Mouse (Mus musculus) MEL (cell line): ENCODE measurements around the gene Stx5a.
A peak's percentile ranks its signal among the peaks of the same experiment; 100 is the strongest.
"Not testable (repeated sequence)": the region's sequence is repeated elsewhere in the genome, so short reads cannot be mapped to it uniquely, and the experiment has no call there.

Experiments
- BHLHE40 ChIP-seq: IDR thresholded peaks from 2 replicates; pipeline ENCODE4 v1.6.1; 2012; ENCODE audit warnings: low read depth, mild to moderate bottlenecking, inconsistent platforms, low read length, improper control_type of control experiment, borderline replicate concordance
- CTCF ChIP-seq, 3 experiments: IDR thresholded peaks in 2 of 3; conservative IDR thresholded peaks in 1 of 3; 2 replicates each; pipeline ENCODE4 v1.5.1; 2011 to 2012; ENCODE audit warnings: low read length in 3 of 3, low read depth in 2 of 3, mild to moderate bottlenecking in 2 of 3, improper control_type of control experiment in 1 of 3, inconsistent platforms in 1 of 3, mixed read lengths in 1 of 3, moderate library complexity in 1 of 3; ENCODE audit not compliant: control insufficient read depth in 1 of 3, insufficient read depth in 1 of 3, poor library complexity in 1 of 3, severe bottlenecking in 1 of 3
- EP300 ChIP-seq, 2 experiments: IDR thresholded peaks; 2 replicates each; pipeline ENCODE4 v1.6.1; 2011; ENCODE audit warnings: improper control_type of control experiment in 2 of 2, low read length in 2 of 2, low read depth in 1 of 2, mild to moderate bottlenecking in 1 of 2
- GABPA ChIP-seq: IDR thresholded peaks from 2 replicates; pipeline ENCODE4 v1.6.1; 2012; ENCODE audit warnings: low read depth, mild to moderate bottlenecking, inconsistent platforms, low read length, improper control_type of control experiment, moderate library complexity
- POLR2A ChIP-seq, 2 experiments: IDR thresholded peaks; 2 replicates each; pipeline ENCODE4 v1.6.1; 2011 to 2012; ENCODE audit warnings: low read length in 2 of 2, mild to moderate bottlenecking in 2 of 2, control low read depth in 1 of 2, improper control_type of control experiment in 1 of 2, low read depth in 1 of 2, moderate library complexity in 1 of 2; ENCODE audit not compliant: control insufficient read depth in 1 of 2, insufficient read depth in 1 of 2, poor library complexity in 1 of 2
- POLR2AphosphoS2 ChIP-seq: IDR thresholded peaks from 2 replicates; pipeline ENCODE4 v1.6.1; 2011; ENCODE audit warnings: low read length, improper control_type of control experiment
- RAD21 ChIP-seq: IDR thresholded peaks from 2 replicates; pipeline ENCODE4 v1.6.1; 2011; ENCODE audit warnings: mild to moderate bottlenecking, low read depth, low read length, improper control_type of control experiment
- USF2 ChIP-seq, 2 experiments: IDR thresholded peaks; 2 replicates each; pipeline ENCODE4 v1.6.1; 2011 to 2012; ENCODE audit warnings: improper control_type of control experiment in 2 of 2, low read length in 2 of 2, borderline replicate concordance in 1 of 2, inconsistent platforms in 1 of 2, low read depth in 1 of 2, mild to moderate bottlenecking in 1 of 2; ENCODE audit not compliant: insufficient read depth in 1 of 2
- ZC3H11A ChIP-seq: IDR thresholded peaks from 2 replicates; pipeline ENCODE4 v1.6.1; 2012; ENCODE audit warnings: low read depth, mild to moderate bottlenecking, inconsistent platforms, low read length, improper control_type of control experiment
- ZKSCAN1 ChIP-seq: IDR thresholded peaks from 2 replicates; pipeline ENCODE4 v1.6.1; 2012; ENCODE audit warnings: low read depth, mild to moderate bottlenecking, inconsistent platforms, low read length, improper control_type of control experiment, moderate library complexity
- ZMIZ1 ChIP-seq: IDR thresholded peaks from 2 replicates; pipeline ENCODE4 v1.6.1; 2012; ENCODE audit warnings: low read depth, mild to moderate bottlenecking, inconsistent platforms, low read length, improper control_type of control experiment, moderate library complexity

DNA sequence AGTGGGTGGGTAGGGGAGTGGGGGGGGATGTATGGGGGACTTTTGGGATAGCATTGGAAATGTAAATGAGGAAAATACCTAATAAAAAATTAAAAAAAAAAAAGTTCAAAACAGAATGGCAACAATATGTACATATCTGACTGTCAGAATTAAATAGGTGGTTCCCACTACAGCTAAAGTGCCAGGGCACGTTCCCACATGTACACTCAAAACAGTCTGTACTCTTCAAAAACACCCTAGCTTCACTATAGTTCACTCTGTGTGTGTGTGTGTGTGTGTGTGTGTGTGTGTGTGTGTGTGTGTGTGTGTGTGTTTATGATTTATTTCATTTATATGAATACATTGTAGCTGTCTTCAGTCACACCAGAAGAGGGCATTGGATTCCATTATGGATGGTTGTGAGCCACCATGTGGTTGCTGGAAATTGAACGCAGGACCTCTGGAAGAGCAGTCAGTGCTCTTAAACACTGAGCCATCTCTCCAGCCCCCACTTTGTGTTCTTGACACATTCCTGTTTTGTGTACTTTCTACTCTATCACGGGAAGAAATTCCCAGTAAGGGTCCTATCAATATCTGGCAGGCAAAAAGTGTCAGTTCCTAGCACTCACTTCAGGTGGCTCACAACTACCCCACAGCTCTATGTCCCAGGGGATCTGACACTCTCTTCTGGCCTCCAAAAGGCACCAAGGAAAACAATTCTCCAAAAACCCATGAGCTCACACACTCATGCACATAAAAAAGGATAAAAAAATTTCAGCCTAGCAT is 12.7 kb upstream of the Stx5a start:
- peak; percentile 72; the same call in 1 of the 2 replicates for TF ChIP-seq ZMIZ1
- peak in 1 of 2 experiments; percentile 57; a peak in 2 of 4 replicates for TF ChIP-seq POLR2A (IDR thresholded peaks at IDR 0.05; ENCODE audit: control insufficient read depth in 1 of 2, insufficient read depth in 1 of 2, low read depth in 1 of 2, low read length in 2 of 2, poor library complexity in 1 of 2)
- not testable (repeated sequence) for TF ChIP-seq EP300 (IDR thresholded peaks at IDR 0.05; ENCODE audit: low read depth in 1 of 2, low read length in 2 of 2); GABPA; USF2 (IDR thresholded peaks at IDR 0.05; ENCODE audit: borderline replicate concordance in 1 of 2, insufficient read depth in 1 of 2, low read depth in 1 of 2, low read length in 2 of 2); ZC3H11A; CTCF (IDR thresholded peaks at IDR 0.05 in 2 of 3, conservative IDR thresholded peaks at IDR 0.05 in 1 of 3; ENCODE audit: control insufficient read depth in 1 of 3, insufficient read depth in 1 of 3, low read depth in 2 of 3, low read length in 3 of 3, poor library complexity in 1 of 3, severe bottlenecking in 1 of 3); RAD21; ZKSCAN1
- 0 out of 2 replicates have a peak, but pooled peaks have one; percentile 9 for TF ChIP-seq BHLHE40
- TF ChIP-seq POLR2AphosphoS2, result peak; percentile 99
